Mouse (Mus musculus) gastrocnemius, postnatal 4 days (tissue): Measurements from ENCODE around the gene Olfr486. TPM values are rescaled to one million over a fixed set of nuclear protein-coding genes. Genes with fewer than 3 reads are reported as not detected.
"Not testable (repeated sequence)": the region's sequence is repeated elsewhere in the genome, so short reads cannot be mapped to it uniquely, and the experiment has no call there.

Experiments
- DNase-seq, 2 experiments: peaks; one replicate each; pipeline ENCODE4 v3.0.0; 2021 to 2022; ENCODE audit warnings: low spot score in 2 of 2, mixed read lengths in 2 of 2
- long read RNA-seq, 2 experiments: library from polyadenylated mRNA; stranded (forward); transcript quantifications; one replicate each; pipeline ENCODE4 v2.0.0; 2021
- total RNA-seq, 2 experiments: library from RNA; stranded (reverse); gene quantifications; 2 replicates each; pipeline ENCODE4 v1.2.3; 2021

The Olfr486 gene
- total RNA-seq: not detected
- long read RNA-seq, experiment 1: 0 reads
- long read RNA-seq, experiment 2: 0 reads

GRCm38 (mm10) chr7:108172642-108173041 is at the start of gene Olfr486:
Gene Olfr486 (minus strand): TSS chr7:108172742.
- not testable (repeated sequence) for DNase-seq

GRCm38 (mm10) chr7:108214536-108214935 is 42.0 kb upstream of the Olfr486 start, which contains the start of gene Olfr487:
Gene Olfr487 (minus strand): TSS chr7:108214636.
- not testable (repeated sequence) for DNase-seq

DNA sequence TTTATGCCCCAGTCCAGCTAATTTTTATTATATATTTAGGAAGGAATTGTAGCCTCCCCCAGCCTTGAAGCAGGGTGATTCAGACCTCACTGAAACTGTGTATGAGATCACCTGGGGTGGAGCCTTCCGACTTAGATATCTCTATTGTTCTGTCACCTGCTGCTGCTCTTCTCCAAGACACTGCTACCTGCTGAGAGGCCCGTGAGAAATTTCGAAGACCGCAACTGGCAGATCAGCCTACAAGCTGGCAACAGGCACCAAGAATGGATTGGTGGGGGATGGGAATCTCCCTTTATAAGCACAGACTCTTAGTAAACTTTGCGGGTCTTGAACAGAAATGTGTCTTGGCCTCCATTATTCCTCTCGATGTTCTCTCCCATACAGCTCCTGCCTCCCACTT is 24.4 kb upstream of the Olfr486 start:
- DNase-seq: no peak

GRCm38 (mm10) chr7:108196337-108196736 is 23.8 kb upstream of the Olfr486 start:
- not testable (repeated sequence) for DNase-seq

- not testable (repeated sequence) for DNase-seq
Measured at GRCm38 (mm10) chr7:108192714-108193113, 20.2 kb upstream of the Olfr486 start.

DNA sequence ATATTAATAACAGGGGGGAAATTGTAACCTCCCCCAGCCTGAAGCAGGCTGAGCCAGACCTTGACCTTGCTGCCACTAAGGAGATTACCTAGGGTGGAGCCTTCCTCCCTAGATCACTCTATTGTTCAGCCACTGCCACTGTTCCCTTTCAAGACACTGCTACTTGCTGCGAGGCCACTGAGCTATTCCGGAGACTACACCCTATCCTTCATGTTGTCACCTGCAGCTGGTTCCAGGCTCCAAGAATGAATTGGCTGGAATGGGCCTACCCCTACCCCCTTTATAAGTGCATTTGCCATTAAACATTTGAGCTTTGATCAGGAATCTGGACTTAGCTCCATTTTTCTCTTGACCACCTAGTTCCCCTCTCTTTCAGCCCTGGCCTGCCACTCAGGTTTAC is 18.7 kb upstream of the Olfr486 start:
- not testable (repeated sequence) for DNase-seq

GRCm38 (mm10) chr7:108185237-108185636 is 12.7 kb upstream of the Olfr486 start:
- DNase-seq: not testable (repeated sequence)

- DNase-seq: not testable (repeated sequence)
Measured at GRCm38 (mm10) chr7:108184401-108184800, 11.9 kb upstream of the Olfr486 start.

- DNase-seq: no peak
Measured at GRCm38 (mm10) chr7:108159771-108160170, 12.8 kb downstream of the Olfr486 start, which contains the start of gene Olfr485. Gene Olfr485 (minus strand): TSS chr7:108159871.

DNA sequence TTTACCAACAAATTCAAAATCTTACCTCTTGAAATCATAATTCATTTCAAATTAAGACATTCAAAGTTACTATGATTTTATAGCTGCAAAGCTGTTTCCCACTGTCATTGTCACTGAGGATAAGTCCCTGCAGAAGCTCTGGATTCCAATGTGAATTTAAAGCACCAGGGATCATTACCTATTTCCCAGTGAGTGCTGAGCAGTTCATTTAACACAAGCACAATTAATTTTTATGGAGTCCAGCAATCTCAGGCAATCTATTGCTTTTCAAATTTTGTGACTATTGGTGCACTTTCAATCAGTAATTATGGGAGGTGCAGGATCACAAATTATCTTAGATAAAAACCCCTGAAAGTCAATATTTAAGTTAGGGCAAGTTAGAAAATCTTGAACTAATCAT is 45.2 kb downstream of the Olfr486 start, which contains the start of gene Olfr484:
TSS of gene Olfr484 (minus strand) at position 101 of the 400 bp plus-strand sequence.
- DNase-seq: no peak

Other genes with a start within 250 kb of the Olfr486 start
- gene Olfr473, start 242.3 kb downstream of the Olfr486 start, total RNA-seq: not detected
- not detected for gene Olfr474, start 218.1 kb downstream of the Olfr486 start, total RNA-seq
- not detected for gene Olfr476, start 207.9 kb downstream of the Olfr486 start, total RNA-seq
- not detected for gene Olfr477, start 186.0 kb downstream of the Olfr486 start, total RNA-seq
- gene Olfr478, start 138.8 kb downstream of the Olfr486 start, total RNA-seq: not detected
- gene Olfr479, start 122.0 kb downstream of the Olfr486 start, total RNA-seq: not detected
- not detected for gene Olfr480, start 105.4 kb downstream of the Olfr486 start, total RNA-seq
- not detected for gene Olfr481, start 92.9 kb downstream of the Olfr486 start, total RNA-seq
- gene Olfr482, start 75.2 kb downstream of the Olfr486 start, total RNA-seq: under 1 TPM; 0.62 to 0.74 TPM
- gene Olfr483, start 71.9 kb downstream of the Olfr486 start, total RNA-seq: not detected
- not detected for gene Olfr484, start 45.3 kb downstream of the Olfr486 start, total RNA-seq
- not detected for gene Olfr485, start 12.9 kb downstream of the Olfr486 start, total RNA-seq
- gene Olfr487, start 41.9 kb upstream of the Olfr486 start, total RNA-seq: not detected
- gene Olfr488, start 85.6 kb upstream of the Olfr486 start, total RNA-seq: not detected
- not detected for gene Olfr490, start 116.2 kb upstream of the Olfr486 start, total RNA-seq
- not detected for gene Olfr491, start 140.7 kb upstream of the Olfr486 start, total RNA-seq
- not detected for gene Olfr492, start 150.9 kb upstream of the Olfr486 start, total RNA-seq
- not detected for gene Olfr493, start 174.2 kb upstream of the Olfr486 start, total RNA-seq
- not detected for gene Olfr494, start 192.6 kb upstream of the Olfr486 start, total RNA-seq
- gene Olfr495, start 220.4 kb upstream of the Olfr486 start, total RNA-seq: not detected
- not detected for gene Olfr497, start 247.7 kb upstream of the Olfr486 start, total RNA-seq